Mouse (Mus musculus): ENCODE results near the gene Bricd5.
A peak's percentile ranks its signal among the peaks of the same experiment; 100 is the strongest.

Gene Bricd5

GRCm38 (mm10) chr17:24463374-24464133 is 10.1 kb upstream of the Bricd5 start:
- DNase-seq = peak; percentile 34 to 66

- no peak for DNase-seq
Measured at GRCm38 (mm10) chr17:24468636-24469246, 4.9 kb upstream of the Bricd5 start.

GRCm38 (mm10) chr17:24469336-24469909 is 4.3 kb upstream of the Bricd5 start:
- no peak for DNase-seq

DNA sequence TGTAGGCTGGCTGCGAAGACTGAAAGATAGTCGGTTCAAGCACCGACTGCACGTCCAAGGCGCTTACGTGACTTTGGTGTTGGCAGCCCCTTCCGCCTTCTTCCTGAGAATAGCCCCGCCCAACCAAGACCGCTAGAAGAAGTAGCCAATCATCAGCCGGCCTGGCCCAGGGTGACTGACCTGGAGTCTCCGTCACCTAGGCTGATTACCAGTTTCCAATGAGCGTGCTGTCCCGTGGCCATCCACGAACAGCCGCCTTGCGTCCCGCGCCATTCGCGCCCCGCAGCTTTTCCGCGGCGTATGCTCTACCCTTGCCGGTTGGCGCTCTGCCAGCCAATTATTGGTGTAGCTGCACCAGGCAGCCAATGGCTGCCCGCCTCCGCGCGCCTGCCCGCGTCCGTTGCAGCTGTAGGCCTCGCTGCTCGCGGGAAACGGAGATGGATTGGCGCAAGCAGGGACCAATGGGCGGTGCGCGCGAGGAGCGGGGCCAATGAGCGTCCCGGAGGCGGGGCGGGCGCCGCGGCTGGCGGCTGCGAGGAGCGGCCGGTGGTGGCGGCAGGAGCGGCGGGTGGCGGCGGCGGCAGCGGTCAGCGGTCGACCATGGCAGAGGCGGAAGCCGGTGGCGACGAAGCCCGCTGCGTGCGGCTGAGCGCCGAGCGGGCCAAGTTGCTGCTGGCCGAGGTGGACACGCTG is 3.6 kb upstream of the Bricd5 start, which contains the start of the genes E4f1 and Pgp:
Gene E4f1 (minus strand): TSS at position 404 of the 693 bp plus-strand sequence.
Gene Pgp (plus strand): TSS at position 483 of the 693 bp plus-strand sequence.
- peak; percentile 99 to 100 for DNase-seq

DNA sequence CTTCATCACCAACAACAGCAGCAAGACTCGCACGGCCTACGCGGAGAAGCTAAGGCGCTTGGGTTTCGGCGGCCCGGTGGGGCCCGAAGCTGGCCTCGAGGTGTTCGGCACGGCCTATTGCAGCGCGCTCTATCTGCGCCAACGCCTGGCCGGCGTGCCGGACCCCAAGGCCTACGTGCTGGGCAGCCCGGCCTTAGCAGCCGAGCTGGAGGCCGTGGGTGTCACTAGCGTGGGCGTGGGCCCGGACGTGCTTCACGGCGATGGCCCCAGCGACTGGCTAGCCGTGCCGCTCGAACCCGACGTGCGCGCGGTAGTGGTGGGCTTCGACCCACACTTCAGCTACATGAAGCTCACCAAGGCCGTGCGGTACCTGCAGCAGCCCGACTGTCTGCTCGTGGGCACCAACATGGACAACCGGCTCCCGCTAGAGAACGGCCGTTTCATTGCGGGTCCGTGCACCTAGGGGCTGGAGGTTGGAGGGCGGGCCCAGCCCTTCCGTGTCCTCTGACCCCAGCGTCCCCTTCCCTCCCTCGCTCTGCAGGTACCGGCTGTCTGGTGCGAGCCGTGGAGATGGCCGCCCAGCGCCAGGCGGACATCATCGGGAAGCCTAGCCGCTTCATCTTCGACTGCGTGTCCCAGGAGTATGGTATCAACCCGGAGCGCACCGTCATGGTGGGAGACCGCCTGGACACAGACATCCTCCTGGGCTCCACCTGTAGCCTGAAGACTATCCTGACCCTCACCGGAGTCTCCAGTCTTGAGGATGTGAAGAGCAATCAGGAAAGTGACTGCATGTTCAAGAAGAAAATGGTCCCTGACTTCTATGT is 2.8 kb upstream of the Bricd5 start:
- peak; percentile 27 to 55 for DNase-seq

- peak; percentile 91 to 95 for DNase-seq
Measured at GRCm38 (mm10) chr17:24472512-24472911, 1.2 kb upstream of the Bricd5 start.

DNA sequence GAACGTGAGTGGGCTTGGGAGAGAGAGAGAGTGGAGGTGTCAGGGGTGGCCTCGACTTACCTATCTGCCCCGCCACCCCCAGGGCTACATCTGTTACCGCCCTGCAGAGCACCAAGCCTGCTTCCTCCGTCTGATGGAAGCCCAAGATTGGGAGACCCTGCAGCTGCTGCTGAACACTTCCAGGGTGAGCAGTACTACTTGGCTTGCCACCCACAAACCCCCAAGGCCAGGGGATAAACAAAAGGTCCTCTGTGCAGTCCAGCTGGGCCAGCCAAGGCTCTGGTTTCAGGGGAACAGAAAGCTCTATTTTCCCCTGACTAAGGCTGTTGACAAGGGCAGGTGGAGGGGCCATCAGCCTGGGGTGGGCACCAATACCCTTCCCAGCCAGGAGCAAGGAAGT is 873 bp downstream of the Bricd5 start:
- no peak for DNase-seq

DNA sequence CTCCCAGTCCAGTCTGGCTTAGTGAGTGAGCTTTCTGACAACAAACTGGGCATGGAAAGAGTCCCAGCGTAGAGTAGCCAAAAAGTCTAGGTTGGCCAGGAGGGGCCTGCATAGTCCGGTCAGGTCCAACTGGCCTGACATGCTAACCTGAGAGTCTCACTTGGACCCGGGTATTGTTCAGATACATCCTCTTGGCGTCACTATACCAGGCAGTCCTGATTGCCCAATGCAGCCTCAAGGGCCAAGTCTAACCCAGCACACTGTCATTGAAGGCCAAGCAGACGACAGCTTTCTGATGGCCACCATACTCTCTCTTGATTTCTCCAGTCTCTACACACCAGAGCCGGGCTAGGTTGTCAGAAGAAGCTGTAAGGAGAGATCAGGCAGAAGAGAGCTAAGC is 1.9 kb downstream of the Bricd5 start:
- DNase-seq = no peak

DNA sequence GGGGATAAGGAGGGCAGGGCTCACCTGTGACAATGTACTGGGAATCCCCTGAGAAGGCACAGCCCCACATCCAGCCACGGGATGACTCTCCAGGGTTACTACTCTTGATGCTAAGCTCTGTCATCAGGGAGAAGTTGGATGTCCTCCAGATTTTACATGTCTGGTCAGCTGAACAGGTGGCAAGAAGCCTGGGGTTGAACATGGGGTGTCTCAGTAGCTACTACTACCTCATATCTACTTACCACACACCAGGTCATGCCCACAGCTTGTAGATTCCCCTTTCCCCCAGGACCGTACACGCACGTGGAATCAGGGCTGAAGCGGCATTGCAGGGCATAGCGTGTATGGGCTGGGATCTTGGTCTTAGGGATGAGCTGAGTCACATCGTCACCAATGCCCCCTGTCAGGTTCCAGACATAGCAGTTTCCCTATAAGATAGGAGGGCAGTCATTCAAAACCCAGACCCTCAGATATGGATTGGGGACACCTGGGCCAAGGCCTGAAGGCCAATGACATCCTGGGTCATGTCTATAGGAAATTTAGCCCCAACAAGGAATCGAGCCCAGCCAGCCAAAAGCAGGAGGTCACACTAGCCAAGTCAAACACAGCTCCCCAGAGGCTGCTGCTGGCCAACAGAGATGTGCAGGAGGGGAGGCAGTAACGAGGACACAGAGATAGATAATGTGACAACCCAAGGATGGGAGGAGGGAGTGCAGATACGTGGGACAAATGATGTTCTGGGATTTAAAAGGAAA is 2.5 kb downstream of the Bricd5 start:
- no peak for DNase-seq

GRCm38 (mm10) chr17:24477053-24477984 is 3.6 kb downstream of the Bricd5 start:
- DNase-seq = peak in 1 of 2 experiments; percentile 37

DNA sequence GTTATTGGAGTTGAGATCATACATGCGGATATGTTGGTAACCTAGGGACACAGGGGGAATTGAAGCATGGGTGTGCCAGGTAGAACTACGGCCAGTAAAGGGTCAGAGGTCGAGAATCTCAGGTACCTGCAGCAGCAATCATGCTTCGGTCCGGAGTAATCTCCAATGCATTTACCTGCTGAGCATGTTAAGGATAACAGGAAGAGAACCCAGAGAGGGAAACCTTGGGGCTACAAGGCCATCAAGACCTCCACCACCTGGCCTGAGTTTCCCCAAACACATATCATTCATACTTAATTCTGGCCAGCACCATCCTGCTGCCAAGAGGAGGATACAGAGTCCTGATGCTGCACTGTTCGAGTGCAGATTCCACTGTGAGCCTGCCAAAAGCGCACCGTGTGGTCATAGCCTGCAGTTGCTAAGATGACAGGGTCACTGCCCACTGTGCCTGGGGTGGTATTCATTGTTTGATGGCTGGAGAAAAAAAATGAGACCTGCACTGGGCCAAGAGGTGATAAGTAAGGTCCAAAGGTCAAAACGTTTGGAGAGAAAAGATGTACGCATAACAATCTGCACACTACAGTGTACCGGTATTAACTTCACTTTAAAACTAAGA is 4.4 kb downstream of the Bricd5 start:
- DNase-seq = peak; percentile 26 to 55

GRCm38 (mm10) chr17:24478663-24479380 is 5.1 kb downstream of the Bricd5 start, which contains the start of gene Mlst8:
TSS of gene Mlst8 (minus strand) at chr17:24479078.
- peak; percentile 97 to 98 for DNase-seq

- DNase-seq = no peak
Measured at GRCm38 (mm10) chr17:24479431-24479830, 5.7 kb downstream of the Bricd5 start.

- peak in 1 of 2 experiments; percentile 23 for DNase-seq
Measured at GRCm38 (mm10) chr17:24480201-24480826, 6.6 kb downstream of the Bricd5 start.

DNA sequence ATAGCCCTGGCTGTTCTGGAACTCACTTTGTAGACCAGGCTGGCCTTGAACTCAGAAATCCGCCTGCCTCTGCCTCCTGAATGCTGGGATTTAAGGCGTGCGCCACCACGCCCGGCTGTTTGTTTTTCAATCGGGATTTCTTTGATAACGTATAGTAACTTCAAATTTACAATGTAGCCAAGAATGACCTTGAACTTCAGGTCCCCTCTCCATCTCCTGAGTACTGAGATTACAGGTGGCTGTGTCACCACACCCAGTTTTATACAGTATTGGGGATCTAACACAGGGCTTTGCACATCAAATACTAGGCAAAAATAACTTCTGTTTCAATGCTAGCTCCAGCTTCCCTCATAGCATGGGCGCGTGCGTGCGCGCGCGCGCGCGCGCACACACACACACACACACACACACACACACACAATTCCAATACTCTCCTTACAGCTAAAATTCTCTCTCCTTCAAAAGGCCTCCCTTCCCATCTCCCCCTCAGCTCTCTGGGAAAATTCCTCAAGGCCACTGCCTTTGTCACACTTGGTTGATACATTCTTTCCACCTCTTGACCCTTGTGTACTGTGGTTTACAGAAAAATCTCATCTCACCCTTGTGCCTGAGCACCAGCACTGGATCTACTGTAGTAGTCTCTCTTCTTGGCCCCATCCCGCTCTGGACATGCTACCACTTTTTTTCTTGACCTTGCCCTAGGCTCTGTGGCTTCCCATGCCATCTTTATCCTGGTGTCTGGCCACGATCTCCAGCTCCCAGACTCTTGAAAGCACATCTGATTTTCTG is 7.5 kb downstream of the Bricd5 start:
- DNase-seq = no peak

- DNase-seq = no peak
Measured at GRCm38 (mm10) chr17:24483495-24483894, 9.8 kb downstream of the Bricd5 start.

DNA sequence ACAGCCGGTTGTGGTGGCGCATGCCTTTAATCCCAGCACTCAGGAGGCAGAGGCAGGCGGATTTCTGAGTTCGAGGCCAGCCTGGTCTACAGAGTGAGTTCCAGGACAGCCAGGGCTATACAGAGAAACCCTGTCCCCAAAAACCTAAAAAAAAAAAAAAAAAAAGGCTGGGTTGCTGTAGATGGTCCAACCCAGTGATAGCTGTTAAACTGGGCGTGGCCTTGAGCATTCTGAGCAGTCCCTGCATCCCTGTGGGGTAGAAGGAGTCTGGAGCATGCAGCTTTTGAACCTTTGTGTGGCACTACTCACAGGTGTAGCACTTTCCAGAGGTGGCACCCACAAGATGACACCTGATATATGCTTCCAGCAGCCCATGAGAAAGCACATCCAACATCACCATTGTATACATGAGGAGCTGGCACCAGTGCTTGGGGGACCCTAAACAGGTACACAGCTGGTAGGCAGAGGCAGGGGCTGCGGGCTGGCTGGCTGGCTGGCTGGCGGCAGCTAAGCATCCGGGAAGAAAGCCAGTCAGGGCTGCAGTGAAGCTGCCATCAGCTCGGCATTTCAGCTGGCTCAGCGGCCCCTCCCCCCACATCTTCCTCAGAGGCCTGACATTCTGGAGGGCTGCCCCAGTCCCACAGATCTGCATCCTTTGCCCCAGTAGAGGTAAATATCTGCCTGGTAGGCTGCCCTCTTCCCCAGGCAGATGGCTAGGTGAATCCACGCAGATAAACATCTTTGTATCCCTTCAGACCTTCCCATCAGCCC is 11.6 kb downstream of the Bricd5 start:
- peak; percentile 54 to 59 for DNase-seq
